Mouse (Mus musculus): Measurements from ENCODE around the gene Abcc12.

Gene Abcc12

DNA sequence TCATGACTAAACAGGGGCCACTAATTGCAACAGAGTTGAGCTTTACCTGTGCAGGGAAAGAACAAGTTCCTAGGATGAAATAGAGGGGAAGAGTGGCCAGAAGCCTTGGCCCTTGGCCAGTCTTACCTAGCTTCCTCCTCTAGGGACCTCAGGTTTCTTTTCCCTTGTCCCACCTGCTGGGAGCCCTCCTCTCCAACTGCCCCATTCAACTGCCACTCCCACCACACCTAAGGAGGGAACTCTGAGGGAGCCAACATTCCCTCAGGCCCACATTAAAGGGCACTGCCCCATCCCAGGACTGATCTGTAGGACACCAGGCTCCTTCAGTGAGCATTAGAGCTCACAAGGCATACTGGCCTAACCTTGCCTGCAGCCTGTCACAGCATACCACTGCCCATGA, at the start of gene Abcc12:
Abcc12 (minus strand) TSS at position 229 of the 400 bp plus-strand sequence.
- CTCF ChIA-PET = no interaction called here

DNA sequence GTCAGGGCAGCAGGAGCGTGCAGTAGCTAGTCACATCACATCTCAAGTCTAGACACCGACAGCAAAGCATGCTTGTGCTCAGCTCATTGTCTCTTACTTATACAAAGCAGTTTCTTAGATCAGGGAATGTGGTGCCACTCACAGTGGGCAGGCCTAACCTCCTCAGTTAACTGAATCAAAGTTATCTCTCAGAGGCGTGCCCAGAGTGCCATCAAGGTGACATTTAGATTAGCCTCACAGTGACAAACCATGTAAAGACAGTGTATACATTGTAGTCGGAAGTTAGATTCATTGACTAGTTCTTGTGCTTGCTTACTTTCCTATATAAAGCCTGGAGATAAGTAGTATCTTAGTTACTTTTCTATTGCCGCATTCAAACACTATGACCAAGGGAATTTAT, 49.7 kb upstream of the Abcc12 start:
- CTCF ChIA-PET = no interaction called here

DNA sequence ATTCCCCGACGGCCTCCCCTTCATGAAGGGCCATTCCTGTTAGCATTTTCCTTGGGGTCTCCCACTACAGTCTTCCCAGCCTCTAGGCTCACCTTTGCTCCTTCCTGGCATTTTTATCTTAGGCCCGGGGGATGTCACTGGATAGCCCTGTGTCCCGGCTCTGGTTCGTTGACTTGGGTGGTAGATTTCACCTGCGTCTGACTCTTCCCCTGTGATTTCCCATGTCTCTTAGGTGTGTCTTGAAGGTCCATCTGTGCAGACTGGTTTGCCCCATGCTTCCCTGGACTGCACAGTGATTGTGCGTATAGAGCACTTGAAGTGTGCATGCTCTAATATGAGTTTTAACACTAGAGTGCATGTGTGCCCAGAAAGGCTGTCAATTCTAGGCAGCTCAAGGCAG, 44.4 kb upstream of the Abcc12 start:
- CTCF ChIA-PET = no interaction called here

DNA sequence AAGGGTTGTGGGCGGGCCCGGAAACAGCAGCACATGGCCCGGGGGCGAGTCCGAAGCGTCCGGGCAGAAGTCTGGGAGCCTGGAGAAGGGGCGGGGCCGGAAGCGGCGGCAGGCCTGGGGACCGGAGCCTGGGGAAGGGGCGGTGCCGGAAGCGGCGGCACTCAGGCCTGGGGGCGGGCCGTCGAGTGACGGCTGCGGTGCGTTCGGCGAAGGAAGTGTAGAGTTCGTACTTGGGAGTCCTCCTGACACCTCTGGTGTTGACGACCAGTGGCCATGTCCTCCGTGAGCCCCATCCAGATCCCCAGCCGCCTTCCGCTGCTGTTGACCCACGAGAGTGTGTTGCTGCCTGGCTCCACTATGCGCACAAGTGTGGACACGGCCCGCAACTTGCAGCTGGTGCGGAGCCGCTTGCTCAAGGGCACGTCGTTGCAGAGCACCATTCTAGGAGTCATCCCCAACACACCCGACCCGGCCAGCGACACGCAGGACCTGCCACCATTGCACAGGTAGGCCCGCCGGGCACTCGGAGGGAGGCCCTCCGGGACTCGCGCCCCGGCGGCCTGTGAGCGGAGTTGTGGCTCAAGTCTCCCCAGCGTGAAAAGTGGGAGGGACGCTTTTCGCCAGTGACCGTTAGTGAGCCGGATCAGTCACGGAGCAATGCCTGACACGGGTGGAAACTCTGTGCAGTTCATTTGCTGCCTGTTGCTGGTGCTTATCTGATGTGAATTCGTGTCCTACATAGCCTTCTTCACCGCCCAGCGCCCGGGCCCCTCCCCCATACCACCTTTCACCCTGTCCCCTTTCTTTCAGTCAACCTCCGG, 43.6 kb upstream of the Abcc12 start, which contains the start of gene Lonp2:
Lonp2 (plus strand) TSS at position 133 of the 821 bp plus-strand sequence.
- CTCF ChIA-PET = interaction anchor here (0.6 kb wide), 1 partner anchor 23 kb away, joined by 3 read pairs; no protein-coding TSS in a partner anchor

GRCm38 (mm10) chr8:86623551-86623910, 43.0 kb upstream of the Abcc12 start:
- CTCF ChIA-PET = interaction anchor here (0.6 kb wide), 1 partner anchor 23 kb away, joined by 3 read pairs; no protein-coding TSS in a partner anchor

DNA sequence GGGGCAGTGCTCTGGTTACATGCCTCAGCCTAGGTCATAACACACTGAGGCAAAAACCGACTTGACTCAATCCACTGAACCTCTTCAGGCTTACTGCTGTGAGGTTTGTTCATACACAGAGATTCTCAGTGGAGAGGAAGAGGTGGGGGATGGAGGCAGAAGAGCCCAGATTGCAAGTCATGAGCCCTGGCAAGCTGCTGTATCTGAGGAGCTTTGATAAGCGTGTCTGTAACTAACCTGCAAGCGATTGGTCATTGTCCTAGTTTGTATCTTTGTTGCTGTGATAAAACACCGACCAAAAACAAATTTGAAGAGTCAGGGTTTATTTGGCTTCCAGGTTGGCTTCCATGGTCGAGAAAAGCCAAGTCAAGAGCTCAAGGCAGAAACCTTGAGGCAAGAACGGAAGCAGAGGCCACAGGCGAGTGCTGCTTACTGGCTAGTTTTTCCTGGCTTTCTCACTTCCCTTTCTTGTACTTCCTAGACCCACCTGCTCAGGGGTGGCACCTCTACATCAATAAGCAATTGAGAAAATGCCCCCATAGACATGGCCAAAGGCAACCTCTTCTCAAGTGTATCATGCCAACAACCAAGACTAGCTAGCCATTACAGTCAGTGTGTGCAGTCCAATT, 37.4 kb upstream of the Abcc12 start:
- CTCF ChIA-PET = no interaction called here

GRCm38 (mm10) chr8:86615095-86615769, 34.7 kb upstream of the Abcc12 start:
- CTCF ChIA-PET = no interaction called here

DNA sequence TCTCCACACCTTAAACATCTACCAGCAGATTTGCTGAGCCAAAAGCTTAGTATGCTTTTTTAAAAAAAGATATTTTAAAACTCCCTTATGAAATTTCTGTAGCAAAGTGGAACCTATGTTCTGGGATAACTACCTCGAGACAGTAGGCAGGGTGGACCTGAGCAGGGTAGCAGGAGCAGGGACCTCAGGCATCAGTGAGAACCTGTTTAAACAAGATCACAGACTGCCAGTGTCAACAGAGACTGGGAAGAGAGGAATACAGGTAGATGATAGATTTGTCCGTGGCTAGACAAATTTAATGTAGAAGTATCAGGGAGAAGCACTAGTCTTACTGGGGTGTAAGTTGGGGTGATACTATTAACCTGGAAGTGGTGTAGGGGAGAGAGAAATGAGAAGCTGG, 33.3 kb upstream of the Abcc12 start:
- CTCF ChIA-PET = no interaction called here

- CTCF ChIA-PET = no interaction called here
Observed at GRCm38 (mm10) chr8:86604676-86605075, 24.2 kb upstream of the Abcc12 start.

GRCm38 (mm10) chr8:86603174-86603573, 22.7 kb upstream of the Abcc12 start:
- CTCF ChIA-PET = no interaction called here

DNA sequence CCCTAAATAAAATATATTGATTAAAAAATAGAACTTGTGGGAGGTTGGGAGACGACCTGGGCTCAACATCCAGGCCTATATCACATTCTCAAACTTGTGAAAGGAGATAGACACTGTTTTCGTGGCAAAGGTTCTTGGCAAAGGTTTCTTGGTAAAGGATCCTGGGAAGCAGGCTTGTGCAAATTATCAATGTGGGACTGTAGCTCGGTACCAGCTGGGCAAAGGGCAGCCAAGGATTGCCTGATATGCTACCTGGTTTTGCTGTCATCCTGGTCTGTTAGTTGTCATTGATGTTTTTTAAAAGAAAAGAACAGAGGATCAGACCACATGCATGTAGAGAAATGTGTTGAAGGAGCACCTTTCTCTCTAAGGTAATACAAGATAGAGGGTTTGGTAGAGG, 19.8 kb upstream of the Abcc12 start:
- CTCF ChIA-PET = interaction anchor here (0.6 kb wide), 1 partner anchor 84 kb away, joined by 3 read pairs; no protein-coding TSS in a partner anchor

DNA sequence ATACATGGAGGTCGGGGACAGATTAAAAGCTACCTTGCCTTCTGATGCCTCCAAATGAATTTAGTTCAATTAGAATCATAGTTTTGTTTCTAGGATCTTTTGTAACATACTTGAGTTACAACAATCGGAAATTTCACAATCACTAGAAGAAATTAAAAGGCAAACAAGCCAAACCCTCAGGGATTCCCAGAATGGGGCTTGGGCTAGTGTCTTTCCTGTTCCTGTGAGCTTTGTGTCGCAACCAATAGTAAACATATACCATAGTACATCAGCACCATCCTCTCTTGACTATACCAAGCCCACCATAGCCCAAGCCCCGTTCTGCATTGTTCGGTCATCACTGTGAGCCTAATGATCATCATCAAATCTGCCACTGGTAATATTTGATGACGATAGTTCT, 18.8 kb upstream of the Abcc12 start:
- CTCF ChIA-PET = no interaction called here

DNA sequence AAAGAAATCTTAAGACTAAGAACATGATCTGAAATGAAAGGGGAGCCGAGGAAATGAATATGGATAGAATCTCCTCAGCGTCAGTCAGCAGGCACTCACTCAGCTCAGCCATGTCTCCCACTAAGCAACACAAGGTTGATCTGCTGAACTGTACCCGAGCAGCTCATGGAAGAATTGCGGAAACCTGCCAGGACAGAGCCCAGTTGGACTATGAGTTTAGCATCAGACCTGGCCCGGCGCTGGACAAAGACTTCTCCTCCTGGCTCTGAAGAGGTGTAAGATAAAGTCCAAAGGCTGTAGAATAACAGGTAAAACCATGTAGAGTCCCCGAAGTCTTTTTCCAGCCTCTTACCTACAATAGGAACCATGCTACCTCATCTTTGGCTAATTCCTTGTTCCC, 17.2 kb upstream of the Abcc12 start:
- CTCF ChIA-PET = no interaction called here

- CTCF ChIA-PET = no interaction called here
Observed at GRCm38 (mm10) chr8:86595671-86596070, 15.2 kb upstream of the Abcc12 start.

- CTCF ChIA-PET = no interaction called here
Observed at GRCm38 (mm10) chr8:86594159-86594796, 13.8 kb upstream of the Abcc12 start.

DNA sequence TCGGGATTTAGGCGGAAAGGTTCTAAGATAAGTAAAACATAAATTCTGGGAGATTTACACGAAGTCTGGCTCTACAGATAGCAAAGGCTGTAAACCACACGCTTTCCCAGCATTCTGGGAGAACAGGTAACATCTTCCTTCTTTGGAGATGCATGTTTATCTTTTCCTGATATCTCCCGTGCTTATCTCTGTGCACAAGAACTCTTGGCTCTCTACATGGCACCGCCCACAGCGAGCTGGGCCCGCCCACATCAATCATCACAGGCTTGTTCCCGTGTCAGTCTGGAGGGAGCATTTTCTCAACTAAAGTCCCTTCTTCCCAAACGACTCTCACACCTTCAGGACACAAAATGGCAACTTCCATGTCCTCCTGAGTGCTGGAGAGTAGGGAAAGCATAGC, 12.6 kb upstream of the Abcc12 start:
- CTCF ChIA-PET = interaction anchor here (0.6 kb wide), 1 partner anchor 172 kb away, joined by 3 read pairs; no protein-coding TSS in a partner anchor

DNA sequence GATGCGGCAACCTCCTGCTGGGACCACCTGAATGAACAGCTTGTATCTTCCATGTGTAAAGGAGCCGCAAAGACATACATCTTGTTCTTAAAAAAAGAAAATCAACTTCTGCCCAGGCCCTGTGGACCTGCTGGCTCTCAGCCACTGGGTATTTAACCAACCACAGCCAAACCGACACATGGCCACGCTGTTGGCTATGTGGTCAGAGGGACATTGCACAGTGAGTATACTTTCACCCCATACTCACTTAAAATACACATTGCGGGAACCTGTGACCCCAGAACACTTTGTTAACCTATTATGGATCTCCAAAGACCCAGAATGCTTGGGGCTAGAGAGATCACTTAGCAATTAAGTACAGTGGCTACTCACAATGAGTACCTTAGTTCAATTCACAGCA, 7.9 kb upstream of the Abcc12 start:
- CTCF ChIA-PET = no interaction called here

GRCm38 (mm10) chr8:86586642-86587041, 6.2 kb upstream of the Abcc12 start:
- CTCF ChIA-PET = no interaction called here

GRCm38 (mm10) chr8:86586058-86586457, 5.6 kb upstream of the Abcc12 start:
- CTCF ChIA-PET = interaction anchor here (0.6 kb wide), 1 partner anchor 1884 kb away, joined by 3 read pairs; no protein-coding TSS in a partner anchor

DNA sequence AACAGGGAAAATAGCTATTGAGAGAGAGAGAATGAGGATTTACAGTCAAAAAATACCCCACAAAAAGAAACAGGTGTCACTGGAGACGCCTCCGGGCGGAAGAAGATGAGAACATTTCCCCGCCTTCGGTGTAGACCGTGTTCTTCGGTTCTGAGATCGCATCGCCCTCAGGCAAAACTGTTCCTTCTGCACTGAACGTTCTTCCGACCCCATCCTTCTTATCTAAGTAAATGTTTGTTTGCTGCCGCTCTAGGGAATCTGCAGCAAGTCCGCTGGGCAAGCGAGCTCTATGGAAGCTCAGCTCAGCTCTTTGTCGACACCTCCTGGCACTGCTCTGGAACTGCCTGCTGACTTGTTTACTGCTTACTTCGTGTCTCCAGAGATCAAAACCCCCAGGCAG, 5.0 kb upstream of the Abcc12 start:
- CTCF ChIA-PET = interaction anchor here (0.6 kb wide), 1 partner anchor 1885 kb away, joined by 3 read pairs; no protein-coding TSS in a partner anchor

DNA sequence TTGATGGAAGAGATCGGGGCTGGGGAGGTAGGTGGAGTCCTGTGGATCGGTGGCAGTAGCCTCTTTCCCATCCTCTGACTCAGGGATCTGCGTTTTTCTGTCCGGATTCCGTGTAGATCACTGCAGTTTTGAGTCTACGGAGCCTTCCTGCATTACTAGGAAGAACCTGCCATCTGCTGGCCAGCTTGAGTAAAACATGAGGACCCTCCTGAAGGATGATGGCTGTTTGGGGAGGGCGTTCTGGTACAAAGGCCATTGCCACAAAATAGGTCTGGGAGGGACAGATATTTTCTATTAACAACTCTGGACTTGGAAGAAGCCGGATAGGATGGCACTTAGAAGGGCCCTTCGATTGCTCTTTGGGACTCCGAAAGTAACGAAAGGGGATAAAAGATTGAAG, 4.6 kb upstream of the Abcc12 start:
- CTCF ChIA-PET = no interaction called here

DNA sequence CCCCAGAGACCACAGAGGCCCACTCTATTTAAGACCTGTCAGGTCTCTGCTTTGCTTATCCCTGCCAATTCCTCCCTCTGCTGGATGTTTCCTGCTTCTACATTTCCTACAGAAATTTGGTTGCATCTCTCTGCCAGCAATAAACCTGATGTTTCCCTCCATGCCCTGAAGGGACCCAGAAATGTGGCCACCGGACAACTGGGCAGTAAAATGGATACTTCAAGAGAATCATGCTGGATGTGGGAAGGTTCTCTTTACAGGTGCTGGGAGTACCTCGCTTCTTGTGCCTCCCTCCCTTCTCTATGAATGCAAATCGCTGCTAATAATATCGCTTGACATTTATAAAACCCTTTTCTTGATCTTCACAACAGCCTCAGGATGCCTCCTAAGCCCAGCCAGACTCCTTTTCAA, 1.4 kb upstream of the Abcc12 start:
- CTCF ChIA-PET = no interaction called here

Data from spleen, embryonic (tissue).